Mouse (Mus musculus) liver, embryonic 14.5 days (tissue): Measurements from ENCODE around the gene Mprip. TPM values are rescaled to one million over a fixed set of nuclear protein-coding genes. Genes with fewer than 3 reads are reported as not detected.
A peak's percentile ranks its signal among the peaks of the same experiment; 100 is the strongest.

Experiments
- ATAC-seq: fragments of 200-750 bp; cut with Nextera tagmentation; 2 replicates; pipeline ENCODE4 v1.8.0; 2017; ENCODE audit warnings: moderate number of reproducible peaks, mild to moderate bottlenecking, moderate library complexity; ENCODE audit not compliant: insufficient read depth
- DNase-seq, 3 experiments: peaks; one replicate each; pipeline ENCODE4 v3.0.0-alpha.2; 2012 to 2013; ENCODE audit warnings: low read depth in 3 of 3, low spot score in 3 of 3
- H3K27ac ChIP-seq: fragments of 300-500 bp; sonication (generic); 2 replicates; pipeline ENCODE4 v1.5.1; 2014; ENCODE audit warnings: moderate library complexity, mild to moderate bottlenecking, control low read depth, inconsistent platforms
- H3K27me3 ChIP-seq: fragments of 300-500 bp; sonication (generic); 2 replicates; pipeline ENCODE4 v1.6.1; 2014; ENCODE audit warnings: mild to moderate bottlenecking, low read length, moderate library complexity; ENCODE audit not compliant: control insufficient read depth, insufficient read depth
- H3K36me3 ChIP-seq: fragments of 300-500 bp; sonication (generic); replicated peaks from 2 replicates; pipeline ENCODE4 v1.6.1; 2014; ENCODE audit warnings: low read depth; ENCODE audit not compliant: control insufficient read depth, insufficient read depth
- H3K4me1 ChIP-seq, 2 experiments: fragments of 200-500 bp in 1 of 2; fragments of 300-500 bp in 1 of 2; sonication (generic) in 1 of 2; replicated peaks; 2 replicates each; pipeline ENCODE4 v1.6.1; 2012 to 2014; ENCODE audit warnings: antibody characterized with exemption in 1 of 2, inconsistent platforms in 1 of 2, low read length in 1 of 2; ENCODE audit not compliant: control insufficient read depth in 2 of 2, insufficient read depth in 2 of 2
- H3K4me2 ChIP-seq: fragments of 300-500 bp; sonication (generic); 2 replicates; pipeline ENCODE4 v1.6.1; 2014; ENCODE audit warnings: low read depth, mild to moderate bottlenecking, control low read depth, moderate library complexity
- H3K4me3 ChIP-seq, 2 experiments: fragments of 200-500 bp in 1 of 2; fragments of 300-500 bp in 1 of 2; sonication (generic) in 1 of 2; 2 replicates each; pipeline ENCODE4 v1.5.1; 2012 to 2014; ENCODE audit warnings: low read depth in 2 of 2, low read length in 2 of 2, mild to moderate bottlenecking in 2 of 2, control low read depth in 1 of 2, inconsistent platforms in 1 of 2, moderate library complexity in 1 of 2; ENCODE audit not compliant: insufficient read depth in 1 of 2
- H3K9ac ChIP-seq: fragments of 300-500 bp; sonication (generic); replicated peaks from 2 replicates; pipeline ENCODE4 v1.6.1; 2014; ENCODE audit warnings: mild to moderate bottlenecking, control low read depth, moderate library complexity
- H3K9me3 ChIP-seq: fragments of 300-500 bp; sonication (generic); 2 replicates; pipeline ENCODE4 v1.6.1; 2016; ENCODE audit warnings: low read length, mixed read lengths; ENCODE audit not compliant: control insufficient read depth
- CTCF ChIP-seq: IDR thresholded peaks from 2 replicates; pipeline ENCODE4 v1.5.1; 2016; ENCODE audit warnings: antibody characterized with exemption, low read depth, control low read depth
- EP300 ChIP-seq: IDR thresholded peaks from 2 replicates; pipeline ENCODE4 v1.6.1; 2016; ENCODE audit warnings: antibody characterized with exemption, low read depth
- WGBS: fragments of 180-500 bp; shearing (Covaris S2); extraction: QIAGEN DNeasy Blood & Tissue Kit; methylation state at CpG from one replicate; pipeline ENCODE4 v1.1.7; 2014; ENCODE audit not compliant: insufficient replicate concordance; 5-methylcytosine and 5-hydroxymethylcytosine counted together
- polyA plus RNA-seq, 2 experiments: library from polyadenylated mRNA; depleted of rRNA in 1 of 2; stranded (reverse) in 1 of 2; unstranded in 1 of 2; fragments of >200 nt; fragmentation: Nextera tagmentation in 1 of 2; extraction: Ambion mirVana in 1 of 2; gene quantifications; 2 replicates each; pipeline versions ENCODE4 v1.2.1 to v1.2.3; 2012 to 2014

Gene Mprip
- polyA plus RNA-seq, 2 experiments = 10.2 to 14.6 TPM

DNA sequence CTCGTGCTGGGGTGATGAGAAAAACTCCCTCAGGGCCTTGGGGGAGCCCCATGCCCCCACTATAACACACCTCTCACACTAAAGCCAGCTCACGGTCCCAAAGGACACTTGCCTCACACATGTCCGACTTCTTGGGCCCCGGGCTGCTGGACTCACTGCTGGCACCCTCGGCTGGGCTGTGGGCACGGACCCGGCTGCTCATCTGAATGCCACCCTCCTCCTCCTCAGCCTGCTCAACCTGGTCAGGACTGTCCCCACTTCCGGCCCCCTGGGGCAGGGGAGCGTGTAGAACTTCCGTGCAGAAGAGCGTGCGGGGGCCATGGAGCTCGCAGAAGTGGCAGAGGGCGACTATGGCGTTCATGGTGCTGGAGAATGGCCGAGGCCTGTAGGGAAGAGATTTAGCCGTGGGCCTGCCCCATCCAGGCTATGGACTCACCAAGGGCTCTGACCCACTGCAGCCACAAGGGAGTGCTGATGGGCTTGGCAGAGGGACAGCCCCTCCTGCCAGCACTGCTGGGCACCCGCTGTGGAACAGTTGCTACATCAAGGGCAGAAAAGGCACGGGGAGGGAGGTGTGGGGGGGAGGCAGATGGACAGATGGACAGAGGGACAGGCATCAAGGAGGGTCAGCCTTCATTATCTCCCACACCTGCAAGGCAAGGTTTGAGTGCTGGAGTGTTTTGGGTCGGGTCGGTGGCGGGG is 143.5 kb downstream of the Mprip start:
- H3K36me3 ChIP-seq = peaks cover 15% of the 10 kb centered on the region
- TF ChIP-seq EP300 (no peak), CTCF (no peak)
- no peaks in the 10 kb centered on the region for H3K9me3 ChIP-seq
- 87% methylated on average over 22 of the region's 22 CpGs for WGBS
- DNase-seq (no peak), ATAC-seq (no peak)
- no peaks in the 10 kb centered on the region for H3K27me3 ChIP-seq
- H3K4me3 ChIP-seq = no peak overlapping the region
- no peak overlapping the region for H3K4me2 ChIP-seq
- no peak overlapping the region for H3K27ac ChIP-seq
- peaks cover 7% of the 10 kb centered on the region in 2 experiments for H3K4me1 ChIP-seq
- no peak overlapping the region for H3K9ac ChIP-seq

DNA sequence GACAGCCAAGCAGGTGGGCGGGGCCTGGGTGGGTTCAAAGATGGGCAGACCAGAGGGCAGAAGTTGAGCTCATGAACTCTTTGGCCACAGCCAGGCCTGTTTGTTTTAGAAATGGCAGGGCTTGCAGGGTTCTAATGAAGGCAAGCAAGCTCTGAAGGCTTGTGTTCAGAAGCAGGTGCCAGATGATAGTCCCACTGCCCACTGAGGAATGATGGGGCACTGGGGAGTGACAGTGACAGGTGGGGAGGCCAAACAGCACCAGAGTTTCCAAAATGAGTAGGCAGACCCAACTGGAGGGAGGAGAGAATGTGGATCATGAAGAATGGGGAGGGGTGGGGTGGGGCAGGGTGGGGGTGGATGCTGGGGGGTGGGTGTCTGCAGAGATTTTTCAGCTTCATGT is 144.2 kb downstream of the Mprip start:
- 63% methylated on average over 1 of the region's 1 CpGs for WGBS
- TF ChIP-seq CTCF (no peak), EP300 (no peak)

DNA sequence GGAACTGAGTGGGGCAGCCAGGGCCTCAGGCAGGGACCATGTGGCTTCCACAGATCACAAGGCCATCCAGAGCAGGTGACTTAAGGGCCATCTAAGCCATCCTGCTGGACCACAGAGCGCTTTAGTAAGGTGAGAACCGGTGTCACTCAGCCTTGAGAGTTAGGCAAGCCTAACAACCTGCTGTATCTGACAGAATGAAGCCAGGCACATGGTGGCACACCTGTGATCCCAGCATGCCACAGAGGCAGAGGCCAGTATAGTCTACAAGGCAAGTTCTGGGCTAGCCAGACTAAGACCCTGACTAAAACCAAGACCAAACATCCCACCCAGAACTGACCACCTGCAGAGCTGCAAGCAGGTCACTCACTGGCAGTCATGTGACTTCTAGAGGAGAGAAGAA is 144.6 kb downstream of the Mprip start:
- H3K36me3 ChIP-seq = peaks cover 15% of the 10 kb centered on the region
- H3K4me2 ChIP-seq = no peak overlapping the region
- no peak for DNase-seq
- WGBS = 91% methylated on average over 2 of the region's 2 CpGs
- H3K9ac ChIP-seq = no peak overlapping the region
- H3K27me3 ChIP-seq = no peaks in the 10 kb centered on the region
- no peak for ATAC-seq
- no peaks in the 10 kb centered on the region for H3K9me3 ChIP-seq
- H3K27ac ChIP-seq = no peak overlapping the region
- peaks cover 7 to 10% of the 10 kb centered on the region in 2 experiments for H3K4me1 ChIP-seq
- no peak overlapping the region for H3K4me3 ChIP-seq
- TF ChIP-seq CTCF = no peak
- TF ChIP-seq EP300 = no peak

More for the DNA sequence above, 144.2 kb downstream of the Mprip start:
- no peak overlapping the region for H3K4me3 ChIP-seq
- H3K27me3 ChIP-seq = no peaks in the 10 kb centered on the region
- H3K4me1 ChIP-seq = peaks cover 7% of the 10 kb centered on the region in 2 experiments
- peaks cover 15% of the 10 kb centered on the region for H3K36me3 ChIP-seq
- ATAC-seq (no peak), DNase-seq (no peak)
- H3K9ac ChIP-seq = no peak overlapping the region
- H3K27ac ChIP-seq = no peak overlapping the region
- H3K9me3 ChIP-seq = no peaks in the 10 kb centered on the region
- no peak overlapping the region for H3K4me2 ChIP-seq

DNA sequence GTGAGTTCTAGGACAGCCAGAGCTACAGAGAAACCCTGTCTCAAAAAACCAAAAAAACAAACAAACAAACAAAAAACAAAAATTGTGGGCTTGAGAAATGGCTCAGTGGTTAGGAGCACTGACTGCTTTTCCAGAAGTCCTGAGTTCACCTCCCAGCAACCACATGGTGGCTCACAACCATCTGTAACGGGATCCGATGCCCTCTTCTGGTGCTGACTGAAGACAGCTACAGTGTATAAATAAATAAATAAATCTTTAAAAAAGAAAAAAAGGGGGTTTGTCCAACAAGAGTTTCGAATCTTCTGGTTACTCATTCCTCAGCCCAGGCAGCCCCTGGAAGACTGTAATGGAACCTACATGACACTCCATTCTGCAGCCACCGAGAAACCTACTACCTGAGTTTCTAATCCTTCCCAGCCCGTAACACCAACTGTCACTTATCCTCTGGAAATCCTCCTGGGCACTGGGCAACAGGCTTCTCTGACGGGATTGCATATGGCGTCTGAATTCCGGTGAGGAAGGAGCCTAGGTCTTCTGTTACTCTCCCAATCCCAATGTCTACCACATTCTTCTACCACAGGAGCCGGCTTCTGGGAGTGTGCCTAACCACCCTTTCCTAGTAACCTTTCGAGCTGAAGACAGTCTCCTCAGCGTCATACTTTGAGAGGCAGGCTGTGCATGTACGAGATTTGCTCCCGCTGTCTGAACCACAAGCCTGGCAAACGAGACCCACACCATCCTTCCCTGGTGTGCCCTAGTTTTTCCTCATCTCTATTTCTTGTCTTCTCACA is 147.3 kb downstream of the Mprip start:
- ATAC-seq (no peak), DNase-seq (no peak)
- H3K4me1 ChIP-seq = peaks cover 12% of the 10 kb centered on the region in 2 experiments
- no peaks in the 10 kb centered on the region for H3K9me3 ChIP-seq
- H3K27me3 ChIP-seq = no peaks in the 10 kb centered on the region
- H3K36me3 ChIP-seq = peaks cover 7% of the 10 kb centered on the region
- peak overlapping the region; percentile 87 for H3K27ac ChIP-seq
- peak overlapping the region; percentile 89 for H3K4me2 ChIP-seq
- TF ChIP-seq CTCF (no peak), EP300 (no peak)
- H3K9ac ChIP-seq = peak overlapping the region; percentile 96
- WGBS = 62% methylated on average over 14 of the region's 14 CpGs
- peak overlapping the region; percentile 72 to 73 for H3K4me3 ChIP-seq

DNA sequence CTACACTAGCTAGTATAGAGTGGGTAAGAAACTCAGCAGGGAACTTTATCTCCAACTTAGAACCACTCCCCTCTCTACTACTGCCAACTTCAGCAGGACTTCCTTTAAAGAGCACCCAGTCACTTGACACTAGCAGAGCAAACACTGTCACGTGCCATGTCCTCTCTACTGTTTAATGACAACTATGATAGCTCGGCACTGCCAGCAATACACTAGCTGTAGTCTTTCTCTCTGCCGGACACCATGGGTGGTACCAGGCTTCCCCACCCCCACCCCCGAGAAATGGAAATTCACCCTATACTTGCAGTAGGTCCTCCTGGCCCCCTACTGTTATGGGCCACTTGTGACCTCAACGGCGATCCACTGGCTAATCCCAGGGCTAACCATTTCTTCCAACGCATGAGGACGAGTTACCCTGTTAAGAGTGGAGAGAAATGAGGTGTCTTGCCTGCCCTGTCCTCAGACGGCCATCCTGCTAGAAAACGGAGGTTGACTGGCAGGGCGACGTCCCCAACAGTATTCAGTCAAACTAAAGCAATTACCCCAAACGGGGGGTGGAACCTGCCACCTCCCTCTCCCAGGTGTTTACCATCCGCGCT is 148.1 kb downstream of the Mprip start:
- Histone ChIP-seq H3K9me3 (no peaks in the 10 kb centered on the region), H3K36me3 (peaks cover 7% of the 10 kb centered on the region), H3K4me1 (peaks cover 12% of the 10 kb centered on the region in 2 experiments), H3K9ac (peak overlapping the region; percentile 96), H3K4me3 (peak overlapping the region; percentile 72 to 73), H3K4me2 (peak overlapping the region; percentile 89), H3K27ac (peak overlapping the region; percentile 87), H3K27me3 (no peaks in the 10 kb centered on the region)
- DNase-seq (peak; percentile 55 to 70 (median 55)), ATAC-seq (peak; percentile 51)
- WGBS = under 1% methylated on average over 15 of the region's 15 CpGs
- TF ChIP-seq EP300 (no peak), CTCF (no peak)
